Mouse (Mus musculus) olfactory bulb, adult 2 months (tissue): ENCODE measurements around the gene Yrdc.

Experiments used
- CTCF ChIP-seq: fragments of 200-500 bp; IDR thresholded peaks from 2 replicates; pipeline ENCODE4 v1.5.1; 2012; ENCODE audit warnings: low read depth, mild to moderate bottlenecking, low read length, moderate library complexity; ENCODE audit not compliant: insufficient read depth
- POLR2A ChIP-seq: fragments of 200-500 bp; IDR thresholded peaks from 2 replicates; pipeline ENCODE4 v1.6.1; 2012; ENCODE audit warnings: mild to moderate bottlenecking, low read depth, low read length, moderate library complexity; ENCODE audit not compliant: insufficient read depth

DNA sequence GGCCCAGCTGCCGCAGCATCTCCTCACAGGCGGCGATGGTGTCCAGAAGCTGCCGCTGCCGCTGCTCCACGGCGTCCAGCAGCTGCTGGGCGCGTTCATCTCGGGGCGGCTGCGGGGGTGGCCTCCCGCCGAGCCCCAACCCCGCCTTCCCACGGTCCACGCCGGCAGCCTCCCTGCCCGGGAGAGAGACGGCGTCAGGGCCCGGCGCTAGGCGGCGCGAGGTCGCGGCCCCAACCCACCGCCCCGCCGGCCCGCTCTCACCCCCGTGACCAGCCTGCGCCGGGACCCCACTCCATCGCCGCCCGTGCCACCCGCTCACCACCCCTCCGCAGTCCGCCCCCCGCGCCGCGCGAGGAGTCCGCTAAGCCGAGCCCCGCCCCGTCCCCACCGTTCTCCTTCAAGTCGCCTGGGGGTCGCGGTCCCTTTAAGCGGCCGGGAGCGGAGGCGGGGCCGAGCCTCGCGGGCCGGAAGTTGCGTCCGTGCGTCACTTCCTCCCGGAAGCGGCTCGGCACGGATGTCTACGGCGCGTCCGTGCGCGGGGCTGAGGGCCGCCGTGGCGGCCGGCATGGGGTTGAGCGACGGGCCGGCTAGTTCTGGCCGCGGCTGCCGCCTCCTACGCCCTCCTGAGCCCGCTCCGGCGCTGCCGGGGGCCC, at the start of gene Yrdc:
- TF ChIP-seq CTCF (no peak), POLR2A (peak; percentile 68)
